Mouse (Mus musculus) forebrain, embryonic 11.5 days (tissue): ENCODE measurements at regions not wholly inside any gene's neighbourhood (a gene's known extent, or its start where the extent isn't known, plus 50 kb on each side); places are given as distances from the start of the nearest gene placed in this dataset.

ENCODE experiments used
- ATAC-seq: fragments of 200-750 bp; cut with Nextera tagmentation; replicated peaks from 2 replicates; pipeline ENCODE4 v1.8.0; 2017; ENCODE audit warnings: moderate TSS enrichment; ENCODE audit not compliant: low FRiP score
- DNase-seq: peaks from one replicate; pipeline ENCODE4 v3.0.0-alpha.2; 2017; ENCODE audit warnings: low spot score
- H3K27ac ChIP-seq: fragments of 300-500 bp; sonication (generic); 2 replicates; pipeline ENCODE4 v1.5.1; 2014; ENCODE audit warnings: low read depth, low read length
- H3K27me3 ChIP-seq: fragments of 300-500 bp; sonication (generic); 2 replicates; pipeline ENCODE4 v1.6.1; 2014; ENCODE audit warnings: mild to moderate bottlenecking, low read length, mixed read lengths; ENCODE audit not compliant: control insufficient read depth, insufficient read depth
- H3K36me3 ChIP-seq: fragments of 300-500 bp; sonication (generic); 2 replicates; pipeline ENCODE4 v1.6.1; 2014; ENCODE audit warnings: mild to moderate bottlenecking, low read length, moderate library complexity, mixed read lengths; ENCODE audit not compliant: control insufficient read depth, insufficient read depth
- H3K4me1 ChIP-seq: fragments of 300-500 bp; sonication (generic); replicated peaks from 2 replicates; pipeline ENCODE4 v1.6.1; 2014; ENCODE audit warnings: low read length, mixed read lengths; ENCODE audit not compliant: control insufficient read depth, insufficient read depth
- H3K4me2 ChIP-seq: fragments of 300-500 bp; sonication (generic); 2 replicates; pipeline ENCODE4 v1.6.1; 2014; ENCODE audit warnings: low read depth, mild to moderate bottlenecking, low read length, moderate library complexity, mixed read lengths; ENCODE audit not compliant: severe bottlenecking
- H3K4me3 ChIP-seq: fragments of 300-500 bp; sonication (generic); 2 replicates; pipeline ENCODE4 v1.5.1; 2014; ENCODE audit warnings: low read depth, low read length
- H3K9ac ChIP-seq: fragments of 300-500 bp; sonication (generic); 2 replicates; pipeline ENCODE4 v1.6.1; 2014; ENCODE audit warnings: low read length
- H3K9me3 ChIP-seq: fragments of 300-500 bp; sonication (generic); 2 replicates; pipeline ENCODE4 v1.6.1; 2016; ENCODE audit warnings: low read length, mixed read lengths; ENCODE audit not compliant: control insufficient read depth
- WGBS: fragments of 180-500 bp; shearing (Covaris S2); extraction: QIAGEN DNeasy Blood & Tissue Kit; methylation state at CpG from one replicate; pipeline ENCODE4 v1.1.7; 2014; 5-methylcytosine and 5-hydroxymethylcytosine counted together

GRCm38 (mm10) chr13:102072366-102072765, 304.3 kb upstream of the Pik3r1 start:
- no peak overlapping the region for H3K9ac ChIP-seq
- 92% methylated on average over 4 of the region's 4 CpGs for WGBS
- H3K9me3 ChIP-seq, result no peaks in the 10 kb centered on the region

GRCm38 (mm10) chr13:102087766-102088165, 319.7 kb upstream of the Pik3r1 start:
- no peak overlapping the region for H3K27ac ChIP-seq
- H3K4me2 ChIP-seq, result no peak overlapping the region
- no peak for ATAC-seq

More at GRCm38 (mm10) chr13:102072366-102072765, 304.3 kb upstream of the Pik3r1 start:
- ATAC-seq (no peak), DNase-seq (no peak)
- H3K4me3 ChIP-seq, result no peak overlapping the region
- H3K4me1 ChIP-seq, result no peaks in the 10 kb centered on the region
- H3K27ac ChIP-seq, result no peak overlapping the region
- H3K36me3 ChIP-seq, result no peaks in the 10 kb centered on the region
- H3K4me2 ChIP-seq, result no peak overlapping the region
- no peaks in the 10 kb centered on the region for H3K27me3 ChIP-seq

GRCm38 (mm10) chr13:102089551-102089950, 321.5 kb upstream of the Pik3r1 start:
- H3K36me3 ChIP-seq, result no peaks in the 10 kb centered on the region
- no peaks in the 10 kb centered on the region for H3K27me3 ChIP-seq
- no peak overlapping the region for H3K27ac ChIP-seq
- H3K9me3 ChIP-seq, result no peaks in the 10 kb centered on the region
- H3K9ac ChIP-seq, result no peak overlapping the region
- no peak overlapping the region for H3K4me2 ChIP-seq
- 56% methylated on average over 5 of the region's 5 CpGs for WGBS
- no peaks in the 10 kb centered on the region for H3K4me1 ChIP-seq
- no peak overlapping the region for H3K4me3 ChIP-seq
- ATAC-seq (no peak), DNase-seq (no peak)

More at GRCm38 (mm10) chr13:102087766-102088165, 319.7 kb upstream of the Pik3r1 start:
- no peak overlapping the region for H3K4me3 ChIP-seq
- no peaks in the 10 kb centered on the region for H3K4me1 ChIP-seq
- no peaks in the 10 kb centered on the region for H3K9me3 ChIP-seq
- no peaks in the 10 kb centered on the region for H3K27me3 ChIP-seq
- H3K36me3 ChIP-seq, result no peaks in the 10 kb centered on the region
- WGBS, result 71% methylated on average over 1 of the region's 1 CpGs
- no peak overlapping the region for H3K9ac ChIP-seq
- DNase-seq, result no peak

- no peak for DNase-seq
- H3K9ac ChIP-seq, result no peak overlapping the region
- no peaks in the 10 kb centered on the region for H3K4me1 ChIP-seq
- 92% methylated on average over 4 of the region's 4 CpGs for WGBS
- no peaks in the 10 kb centered on the region for H3K27me3 ChIP-seq
- H3K9me3 ChIP-seq, result no peaks in the 10 kb centered on the region
- ATAC-seq, result no peak
- H3K4me3 ChIP-seq, result no peak overlapping the region
- H3K27ac ChIP-seq, result no peak overlapping the region
- no peaks in the 10 kb centered on the region for H3K36me3 ChIP-seq
- H3K4me2 ChIP-seq, result no peak overlapping the region
Observed at GRCm38 (mm10) chr13:102094193-102094592, 326.2 kb upstream of the Pik3r1 start.

GRCm38 (mm10) chr13:102103161-102103560, 335.1 kb upstream of the Pik3r1 start:
- no peak for DNase-seq
- no peaks in the 10 kb centered on the region for H3K4me1 ChIP-seq
- H3K36me3 ChIP-seq, result no peaks in the 10 kb centered on the region
- H3K27me3 ChIP-seq, result no peaks in the 10 kb centered on the region
- no peak overlapping the region for H3K27ac ChIP-seq
- H3K9ac ChIP-seq, result no peak overlapping the region
- H3K4me2 ChIP-seq, result no peak overlapping the region
- 93% methylated on average over 1 of the region's 1 CpGs for WGBS
- no peaks in the 10 kb centered on the region for H3K9me3 ChIP-seq
- no peak for ATAC-seq
- no peak overlapping the region for H3K4me3 ChIP-seq

GRCm38 (mm10) chr13:102106188-102106587, 338.2 kb upstream of the Pik3r1 start:
- no peaks in the 10 kb centered on the region for H3K4me1 ChIP-seq
- WGBS, result 46% methylated on average over 1 of the region's 1 CpGs
- H3K4me2 ChIP-seq, result no peak overlapping the region
- H3K9ac ChIP-seq, result no peak overlapping the region
- no peak overlapping the region for H3K27ac ChIP-seq
- no peak for ATAC-seq
- H3K27me3 ChIP-seq, result no peaks in the 10 kb centered on the region
- no peaks in the 10 kb centered on the region for H3K36me3 ChIP-seq
- no peak for DNase-seq
- H3K9me3 ChIP-seq, result no peaks in the 10 kb centered on the region
- no peak overlapping the region for H3K4me3 ChIP-seq

- Histone ChIP-seq H3K27ac (no peak overlapping the region), H3K9me3 (no peaks in the 10 kb centered on the region), H3K27me3 (no peaks in the 10 kb centered on the region), H3K9ac (no peak overlapping the region), H3K36me3 (no peaks in the 10 kb centered on the region), H3K4me1 (no peaks in the 10 kb centered on the region), H3K4me3 (no peak overlapping the region), H3K4me2 (no peak overlapping the region)
- 80% methylated on average over 1 of the region's 1 CpGs for WGBS
- no peak for DNase-seq
- ATAC-seq, result no peak
Observed at GRCm38 (mm10) chr13:102108204-102108603, 340.2 kb upstream of the Pik3r1 start.

- H3K9me3 ChIP-seq, result no peaks in the 10 kb centered on the region
- 76% methylated on average over 3 of the region's 3 CpGs for WGBS
- H3K4me3 ChIP-seq, result no peak overlapping the region
- no peak overlapping the region for H3K9ac ChIP-seq
- no peaks in the 10 kb centered on the region for H3K27me3 ChIP-seq
- no peak for DNase-seq
- no peak overlapping the region for H3K4me2 ChIP-seq
- H3K36me3 ChIP-seq, result no peaks in the 10 kb centered on the region
- no peak overlapping the region for H3K27ac ChIP-seq
- no peaks in the 10 kb centered on the region for H3K4me1 ChIP-seq
- ATAC-seq, result no peak
Observed at GRCm38 (mm10) chr13:102108916-102109315, 340.9 kb upstream of the Pik3r1 start.

GRCm38 (mm10) chr13:102113941-102114340, 345.9 kb upstream of the Pik3r1 start:
- no peaks in the 10 kb centered on the region for H3K9me3 ChIP-seq
- no peaks in the 10 kb centered on the region for H3K36me3 ChIP-seq
- no peak overlapping the region for H3K27ac ChIP-seq
- H3K4me2 ChIP-seq, result no peak overlapping the region
- 90% methylated on average over 5 of the region's 5 CpGs for WGBS
- no peaks in the 10 kb centered on the region for H3K4me1 ChIP-seq
- H3K9ac ChIP-seq, result no peak overlapping the region
- no peak for DNase-seq
- no peaks in the 10 kb centered on the region for H3K27me3 ChIP-seq
- H3K4me3 ChIP-seq, result no peak overlapping the region
- no peak for ATAC-seq
